Mouse (Mus musculus) neural tube, embryonic 11.5 days (tissue): ENCODE results near the gene Vdac2. TPM values are rescaled to one million over a fixed set of nuclear protein-coding genes. Genes with fewer than 3 reads are reported as not detected.

ENCODE experiments used
- ATAC-seq: fragments of 200-750 bp; cut with Nextera tagmentation; 2 replicates; pipeline ENCODE4 v1.8.0; 2017; ENCODE audit warnings: moderate number of reproducible peaks, mild to moderate bottlenecking, moderate TSS enrichment, moderate library complexity; ENCODE audit not compliant: insufficient read depth, low FRiP score, low TSS enrichment
- DNase-seq: peaks from one replicate; pipeline ENCODE4 v3.0.0-alpha.2; 2015; ENCODE audit warnings: low spot score
- H3K27ac ChIP-seq: fragments of 300-500 bp; sonication (generic); 2 replicates; pipeline ENCODE4 v1.5.1; 2014; ENCODE audit warnings: low read depth, mild to moderate bottlenecking, low read length
- H3K27me3 ChIP-seq: fragments of 300-500 bp; sonication (generic); 2 replicates; pipeline ENCODE4 v1.6.1; 2014; ENCODE audit warnings: mild to moderate bottlenecking, low read length, mixed read lengths; ENCODE audit not compliant: control insufficient read depth, insufficient read depth
- H3K36me3 ChIP-seq: fragments of 300-500 bp; sonication (generic); 2 replicates; pipeline ENCODE4 v1.6.1; 2014; ENCODE audit warnings: mild to moderate bottlenecking, low read length, moderate library complexity, mixed read lengths; ENCODE audit not compliant: control insufficient read depth, insufficient read depth
- H3K4me1 ChIP-seq: fragments of 300-500 bp; sonication (generic); 2 replicates; pipeline ENCODE4 v1.6.1; 2014; ENCODE audit warnings: low read length, mixed read lengths; ENCODE audit not compliant: control insufficient read depth, insufficient read depth
- H3K4me2 ChIP-seq: fragments of 300-500 bp; sonication (generic); 2 replicates; pipeline ENCODE4 v1.6.1; 2014; ENCODE audit warnings: low read depth, mild to moderate bottlenecking, moderate library complexity
- H3K4me3 ChIP-seq: fragments of 300-500 bp; sonication (generic); 2 replicates; pipeline ENCODE4 v1.5.1; 2014; ENCODE audit warnings: low read depth, low read length
- H3K9ac ChIP-seq: fragments of 300-500 bp; sonication (generic); 2 replicates; pipeline ENCODE4 v1.6.1; 2014; ENCODE audit warnings: mild to moderate bottlenecking, low read length
- H3K9me3 ChIP-seq: fragments of 300-500 bp; sonication (generic); 2 replicates; pipeline ENCODE4 v1.6.1; 2016; ENCODE audit warnings: low read length; ENCODE audit not compliant: control insufficient read depth
- WGBS: fragments of 180-500 bp; shearing (Covaris S2); extraction: QIAGEN DNeasy Blood & Tissue Kit; methylation state at CpG from one replicate; pipeline ENCODE4 v1.1.7; 2014; 5-methylcytosine and 5-hydroxymethylcytosine counted together
- polyA plus RNA-seq: library from polyadenylated mRNA; unstranded; fragments of >200 nt; fragmentation: Nextera tagmentation; extraction: Ambion mirVana; gene quantifications from 2 replicates; pipeline ENCODE4 v1.2.1, GENCODE M21; 2014

The Vdac2 gene
- polyA plus RNA-seq, 1 experiment from 2014 or later: 297 TPM

- ATAC-seq (no peak), DNase-seq (no peak)
- 86% methylated on average over 7 of the region's 7 CpGs for WGBS
- Histone ChIP-seq H3K36me3 (no peaks in the 10 kb centered on the region), H3K9ac (no peak overlapping the region), H3K9me3 (no peaks in the 10 kb centered on the region), H3K4me1 (no peaks in the 10 kb centered on the region), H3K27ac (no peak overlapping the region), H3K27me3 (no peaks in the 10 kb centered on the region), H3K4me2 (no peak overlapping the region), H3K4me3 (no peak overlapping the region)
Measured at GRCm38 (mm10) chr14:21801624-21802023, 23.4 kb upstream of the Vdac2 start.

- ATAC-seq: no peak
Measured at GRCm38 (mm10) chr14:21802543-21803206, 22.4 kb upstream of the Vdac2 start.

GRCm38 (mm10) chr14:21806203-21806602 lies 18.8 kb upstream of the Vdac2 start:
- H3K36me3 ChIP-seq: no peaks in the 10 kb centered on the region
- no peak for ATAC-seq
- no peak for DNase-seq
- H3K9ac ChIP-seq: no peak overlapping the region
- no peak overlapping the region for H3K27ac ChIP-seq
- H3K4me2 ChIP-seq: no peak overlapping the region
- WGBS: 94% methylated on average over 2 of the region's 2 CpGs
- no peaks in the 10 kb centered on the region for H3K9me3 ChIP-seq
- no peaks in the 10 kb centered on the region for H3K4me1 ChIP-seq
- no peaks in the 10 kb centered on the region for H3K27me3 ChIP-seq
- H3K4me3 ChIP-seq: no peak overlapping the region

More at GRCm38 (mm10) chr14:21802543-21803206, 22.4 kb upstream of the Vdac2 start:
- H3K4me2 ChIP-seq: no peak overlapping the region
- DNase-seq: no peak
- no peaks in the 10 kb centered on the region for H3K9me3 ChIP-seq
- H3K36me3 ChIP-seq: no peaks in the 10 kb centered on the region
- H3K9ac ChIP-seq: no peak overlapping the region
- WGBS: 91% methylated on average over 6 of the region's 6 CpGs
- H3K27ac ChIP-seq: no peak overlapping the region
- no peaks in the 10 kb centered on the region for H3K4me1 ChIP-seq
- no peak overlapping the region for H3K4me3 ChIP-seq
- no peaks in the 10 kb centered on the region for H3K27me3 ChIP-seq

GRCm38 (mm10) chr14:21806631-21807160 lies 18.3 kb upstream of the Vdac2 start:
- H3K27ac ChIP-seq: no peak overlapping the region
- H3K27me3 ChIP-seq: no peaks in the 10 kb centered on the region
- no peaks in the 10 kb centered on the region for H3K9me3 ChIP-seq
- no peak overlapping the region for H3K9ac ChIP-seq
- ATAC-seq (no peak), DNase-seq (no peak)
- H3K4me3 ChIP-seq: no peak overlapping the region
- H3K4me2 ChIP-seq: no peak overlapping the region
- 86% methylated on average over 3 of the region's 3 CpGs for WGBS
- H3K36me3 ChIP-seq: no peaks in the 10 kb centered on the region
- H3K4me1 ChIP-seq: no peaks in the 10 kb centered on the region

GRCm38 (mm10) chr14:21808208-21808922 lies 16.7 kb upstream of the Vdac2 start:
- Histone ChIP-seq H3K4me2 (no peak overlapping the region), H3K36me3 (no peaks in the 10 kb centered on the region), H3K27me3 (no peaks in the 10 kb centered on the region), H3K4me1 (no peaks in the 10 kb centered on the region), H3K9ac (no peak overlapping the region), H3K27ac (no peak overlapping the region), H3K9me3 (no peaks in the 10 kb centered on the region), H3K4me3 (no peak overlapping the region)
- ATAC-seq (no peak), DNase-seq (no peak)
- 89% methylated on average over 8 of the region's 8 CpGs for WGBS

GRCm38 (mm10) chr14:21809418-21809817 lies 15.6 kb upstream of the Vdac2 start:
- 95% methylated on average over 2 of the region's 2 CpGs for WGBS
- ATAC-seq: no peak
- DNase-seq: no peak

GRCm38 (mm10) chr14:21811301-21811700 lies 13.7 kb upstream of the Vdac2 start:
- H3K9ac ChIP-seq: no peak overlapping the region
- no peaks in the 10 kb centered on the region; the same call in 1 of the 2 replicates for H3K36me3 ChIP-seq
- 83% methylated on average over 4 of the region's 4 CpGs for WGBS
- no peak overlapping the region for H3K4me2 ChIP-seq
- ATAC-seq (no peak), DNase-seq (no peak)
- no peaks in the 10 kb centered on the region for H3K27me3 ChIP-seq
- H3K27ac ChIP-seq: no peak overlapping the region
- no peaks in the 10 kb centered on the region for H3K4me1 ChIP-seq
- no peaks in the 10 kb centered on the region for H3K9me3 ChIP-seq
- no peak overlapping the region for H3K4me3 ChIP-seq

More at GRCm38 (mm10) chr14:21809418-21809817, 15.6 kb upstream of the Vdac2 start:
- no peaks in the 10 kb centered on the region for H3K36me3 ChIP-seq
- H3K9ac ChIP-seq: no peak overlapping the region
- no peaks in the 10 kb centered on the region for H3K9me3 ChIP-seq
- H3K4me3 ChIP-seq: no peak overlapping the region
- no peaks in the 10 kb centered on the region for H3K4me1 ChIP-seq
- no peaks in the 10 kb centered on the region for H3K27me3 ChIP-seq
- no peak overlapping the region for H3K4me2 ChIP-seq
- no peak overlapping the region for H3K27ac ChIP-seq

- Histone ChIP-seq H3K9ac (no peak overlapping the region), H3K4me3 (no peak overlapping the region), H3K36me3 (no peaks in the 10 kb centered on the region; the same call in 1 of the 2 replicates), H3K4me2 (no peak overlapping the region), H3K27ac (no peak overlapping the region), H3K9me3 (no peaks in the 10 kb centered on the region), H3K4me1 (no peaks in the 10 kb centered on the region), H3K27me3 (no peaks in the 10 kb centered on the region)
- no peak for ATAC-seq
- 89% methylated on average over 10 of the region's 10 CpGs for WGBS
- DNase-seq: no peak
Measured at GRCm38 (mm10) chr14:21811744-21812393, 13.2 kb upstream of the Vdac2 start.
